Mouse (Mus musculus): ENCODE data around the gene Syt16. TPM values are rescaled to one million over a fixed set of nuclear protein-coding genes. Genes with fewer than 3 reads are reported as not detected.

Syt16 gene
- polyA plus RNA-seq, 1 experiment from 2014 or later: 0.07 TPM

- no peak for ATAC-seq
- Histone ChIP-seq H3K4me2 (no peak overlapping the region), H3K27ac (no peak overlapping the region), H3K9ac (no peak overlapping the region), H3K27me3 (replicated peaks) (no peaks in the 10 kb centered on the region), H3K36me3 (no peaks in the 10 kb centered on the region), H3K9me3 (replicated peaks) (0 out of 2 replicates have a peak, but pooled peaks cover 3% of the 10 kb centered on the region), H3K4me1 (no peaks in the 10 kb centered on the region), H3K4me3 (no peak overlapping the region)
- 71% methylated on average over 5 of the region's 5 CpGs for WGBS (ENCODE audit: insufficient replicate concordance)
Measured at GRCm38 (mm10) chr12:74084389-74084788, 86.9 kb downstream of the Syt16 start.

DNA sequence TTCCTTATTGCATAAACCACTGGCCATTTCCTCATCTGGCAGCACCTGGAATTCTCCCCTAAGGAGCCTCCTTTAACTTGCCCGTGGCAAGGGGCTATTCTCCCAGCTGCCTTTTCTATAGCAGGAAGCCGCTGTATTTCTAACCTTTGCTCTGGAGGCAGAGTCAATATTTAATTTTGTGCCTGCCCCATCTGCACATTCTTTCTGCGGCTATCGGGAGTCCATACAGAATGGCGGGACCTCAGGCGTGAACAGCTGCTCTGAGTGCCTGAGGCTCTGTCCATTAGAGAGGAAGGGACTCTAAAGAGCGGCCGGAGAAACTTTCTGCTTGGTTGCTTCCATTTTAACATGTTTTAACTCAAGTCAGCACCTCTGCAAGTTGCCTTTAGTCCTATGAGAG is 89.6 kb downstream of the Syt16 start:
- ATAC-seq: 0 out of 2 replicates have a peak, but pooled peaks have one; percentile 27

DNA sequence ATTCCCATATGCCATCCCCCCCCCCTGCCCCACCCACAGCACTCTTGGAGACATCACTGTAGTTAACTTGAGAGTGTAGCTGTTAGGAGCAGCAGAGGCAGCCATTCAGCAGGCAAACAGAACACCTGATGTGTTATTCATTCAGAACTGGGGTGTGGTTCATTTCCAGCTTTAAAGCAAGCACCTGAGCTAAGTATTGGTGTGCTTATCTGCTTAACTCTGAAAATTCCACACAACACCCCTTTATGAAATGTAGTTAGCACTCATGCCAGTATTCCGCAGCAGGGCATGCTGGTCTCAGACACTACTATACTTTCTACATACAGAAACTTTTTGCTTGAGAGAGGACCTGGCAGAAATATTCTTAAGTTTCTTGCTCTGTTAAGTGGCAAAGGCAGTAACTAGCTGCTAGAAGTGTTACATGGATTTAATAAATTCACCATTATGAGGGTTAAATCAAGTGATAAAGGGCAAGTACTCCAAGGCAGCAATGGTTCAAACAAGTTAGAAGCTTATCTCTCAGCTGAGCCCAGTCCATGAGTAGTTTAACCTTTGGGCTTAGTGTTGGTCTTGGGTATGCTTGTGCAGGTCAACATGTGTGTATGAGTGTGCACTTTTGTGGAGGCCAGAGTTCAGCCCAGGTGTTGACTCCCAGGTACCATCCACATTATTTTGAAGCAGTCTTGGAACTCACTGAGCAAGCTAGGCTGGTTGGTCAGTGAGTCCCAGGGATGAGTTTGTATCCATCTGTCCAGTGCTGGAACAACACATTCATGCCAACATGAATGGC is 92.1 kb downstream of the Syt16 start:
- Histone ChIP-seq H3K9me3 (replicated peaks) (0 out of 2 replicates have a peak, but pooled peaks cover 3% of the 10 kb centered on the region), H3K9ac (no peak overlapping the region), H3K4me2 (no peak overlapping the region), H3K36me3 (no peaks in the 10 kb centered on the region), H3K27ac (no peak overlapping the region), H3K4me1 (no peaks in the 10 kb centered on the region), H3K27me3 (replicated peaks) (no peaks in the 10 kb centered on the region), H3K4me3 (no peak overlapping the region)
- WGBS (ENCODE audit: insufficient replicate concordance): 71% methylated on average over 1 of the region's 1 CpGs
- ATAC-seq: no peak

More for the DNA sequence above, 89.6 kb downstream of the Syt16 start:
- H3K4me1 ChIP-seq: no peaks in the 10 kb centered on the region
- no peak overlapping the region for H3K27ac ChIP-seq
- H3K9ac ChIP-seq: no peak overlapping the region
- no peak overlapping the region for H3K4me3 ChIP-seq
- H3K4me2 ChIP-seq: no peak overlapping the region
- 73% methylated on average over 8 of the region's 8 CpGs for WGBS (ENCODE audit: insufficient replicate concordance)
- no peaks in the 10 kb centered on the region for H3K36me3 ChIP-seq
- H3K27me3 ChIP-seq (replicated peaks): no peaks in the 10 kb centered on the region
- H3K9me3 ChIP-seq (replicated peaks): 0 out of 2 replicates have a peak, but pooled peaks cover 3% of the 10 kb centered on the region

DNA sequence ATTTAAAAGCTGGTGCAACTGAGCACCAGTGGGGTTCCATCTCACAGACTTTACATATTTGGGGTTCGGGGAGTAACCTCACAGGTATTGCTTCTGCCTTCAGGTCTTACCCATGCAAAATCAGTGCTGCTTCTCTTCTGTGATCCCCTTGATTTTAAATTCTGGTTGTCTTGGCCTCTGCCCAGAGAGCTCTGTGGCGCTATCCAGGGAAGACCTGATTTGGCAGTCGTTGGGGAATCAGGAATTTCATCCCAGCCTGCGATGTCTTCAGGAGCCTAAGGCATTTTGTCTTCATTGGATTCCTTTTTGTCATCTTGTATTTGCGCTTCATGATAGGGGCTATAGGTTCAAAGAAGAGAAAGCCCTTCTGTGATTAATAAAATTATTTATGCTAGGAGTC is 95.1 kb downstream of the Syt16 start:
- Histone ChIP-seq H3K4me1 (no peaks in the 10 kb centered on the region), H3K9me3 (replicated peaks) (no peaks in the 10 kb centered on the region), H3K27ac (no peak overlapping the region), H3K4me2 (no peak overlapping the region), H3K4me3 (no peak overlapping the region), H3K27me3 (replicated peaks) (no peaks in the 10 kb centered on the region), H3K9ac (no peak overlapping the region), H3K36me3 (no peaks in the 10 kb centered on the region)
- WGBS (ENCODE audit: insufficient replicate concordance): 64% methylated on average over 5 of the region's 5 CpGs
- ATAC-seq: no peak

DNA sequence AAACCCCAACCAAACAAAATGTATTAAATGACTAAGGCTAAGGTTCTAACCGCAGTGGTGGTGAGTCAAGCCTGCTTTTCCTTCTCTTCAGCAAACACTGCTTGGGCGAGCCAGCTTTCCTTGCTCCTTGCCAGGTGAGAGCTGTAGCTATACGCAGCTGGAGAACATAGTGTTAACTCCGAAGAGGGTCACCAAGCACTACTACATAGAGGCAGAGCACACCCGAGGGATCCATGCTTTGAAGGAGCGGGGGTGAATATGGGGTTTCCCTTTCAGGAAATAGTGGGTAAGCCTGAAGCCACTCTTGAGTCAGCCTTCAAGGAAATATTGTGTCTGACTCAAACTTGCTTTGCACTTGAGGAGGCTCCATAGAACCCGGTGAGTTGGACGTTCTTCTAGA is 95.6 kb downstream of the Syt16 start:
- Histone ChIP-seq H3K27ac (no peak overlapping the region), H3K4me1 (no peaks in the 10 kb centered on the region), H3K4me3 (no peak overlapping the region), H3K36me3 (no peaks in the 10 kb centered on the region), H3K4me2 (no peak overlapping the region), H3K9ac (no peak overlapping the region), H3K9me3 (replicated peaks) (no peaks in the 10 kb centered on the region), H3K27me3 (replicated peaks) (no peaks in the 10 kb centered on the region)
- ATAC-seq: no peak
- WGBS (ENCODE audit: insufficient replicate concordance): 62% methylated on average over 8 of the region's 8 CpGs

DNA sequence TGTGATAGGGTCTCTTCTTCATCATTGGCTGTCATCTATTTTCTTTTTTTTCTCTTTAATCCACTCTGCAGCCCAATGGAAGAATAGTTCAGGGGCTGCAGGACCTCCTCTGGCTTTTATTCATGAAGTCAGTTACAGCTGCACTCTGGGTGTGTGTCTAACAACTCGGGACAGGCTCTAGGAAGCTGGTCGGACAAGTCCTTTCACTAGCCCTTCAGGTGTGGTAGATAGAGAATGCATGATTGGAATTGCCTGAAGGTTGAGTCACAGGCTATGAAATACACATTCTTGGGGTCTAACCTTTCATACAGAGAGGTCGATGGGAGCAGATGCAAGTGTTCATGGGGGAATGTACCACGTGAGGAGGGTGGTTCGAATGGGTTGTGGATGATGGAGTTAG is 97.2 kb downstream of the Syt16 start:
- Histone ChIP-seq H3K9me3 (replicated peaks) (no peaks in the 10 kb centered on the region), H3K4me1 (no peaks in the 10 kb centered on the region), H3K27me3 (replicated peaks) (no peaks in the 10 kb centered on the region), H3K4me2 (no peak overlapping the region), H3K9ac (no peak overlapping the region), H3K4me3 (no peak overlapping the region), H3K36me3 (no peaks in the 10 kb centered on the region), H3K27ac (no peak overlapping the region)
- 68% methylated on average over 5 of the region's 5 CpGs for WGBS (ENCODE audit: insufficient replicate concordance)
- no peak for ATAC-seq

DNA sequence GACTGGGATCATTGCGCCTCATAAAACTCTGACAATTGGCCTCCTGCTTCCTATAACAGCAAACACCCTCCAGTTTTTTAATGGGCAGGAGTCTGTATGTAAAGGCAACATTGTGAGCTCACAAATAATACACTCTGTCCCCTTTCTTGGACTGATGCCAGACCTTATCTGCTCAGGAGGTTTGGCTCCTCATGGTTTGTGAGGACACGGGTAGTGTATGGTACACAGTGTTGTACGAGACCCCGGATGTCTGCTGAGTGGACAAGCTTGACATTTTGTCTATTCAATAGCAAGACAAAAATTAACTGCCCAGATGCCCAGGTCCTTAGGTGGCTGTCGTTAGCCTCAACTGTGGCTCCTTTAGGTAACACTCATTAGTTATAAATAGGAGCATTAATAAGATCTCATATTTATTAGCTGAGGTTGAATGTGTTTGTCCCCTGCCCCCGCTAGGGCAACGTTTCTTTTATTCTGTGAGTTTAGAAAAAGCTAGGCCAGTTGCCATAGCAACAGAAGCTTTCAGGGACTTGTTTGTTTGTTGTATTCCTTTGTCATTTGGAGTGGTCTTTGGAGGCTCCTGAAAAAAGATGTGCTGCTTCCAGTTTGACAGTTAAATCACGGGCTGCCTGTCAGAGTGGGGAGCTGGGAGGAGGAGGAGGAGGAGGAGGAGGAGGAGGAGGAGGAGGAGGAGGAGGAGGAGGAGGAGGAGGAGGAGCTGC is 101.3 kb downstream of the Syt16 start:
- Histone ChIP-seq H3K4me3 (no peak overlapping the region), H3K27me3 (replicated peaks) (no peaks in the 10 kb centered on the region), H3K4me2 (no peak overlapping the region), H3K27ac (no peak overlapping the region), H3K4me1 (no peaks in the 10 kb centered on the region), H3K9me3 (replicated peaks) (no peaks in the 10 kb centered on the region), H3K36me3 (no peaks in the 10 kb centered on the region), H3K9ac (no peak overlapping the region)
- WGBS (ENCODE audit: insufficient replicate concordance): 61% methylated on average over 8 of the region's 8 CpGs
- no peak for ATAC-seq

DNA sequence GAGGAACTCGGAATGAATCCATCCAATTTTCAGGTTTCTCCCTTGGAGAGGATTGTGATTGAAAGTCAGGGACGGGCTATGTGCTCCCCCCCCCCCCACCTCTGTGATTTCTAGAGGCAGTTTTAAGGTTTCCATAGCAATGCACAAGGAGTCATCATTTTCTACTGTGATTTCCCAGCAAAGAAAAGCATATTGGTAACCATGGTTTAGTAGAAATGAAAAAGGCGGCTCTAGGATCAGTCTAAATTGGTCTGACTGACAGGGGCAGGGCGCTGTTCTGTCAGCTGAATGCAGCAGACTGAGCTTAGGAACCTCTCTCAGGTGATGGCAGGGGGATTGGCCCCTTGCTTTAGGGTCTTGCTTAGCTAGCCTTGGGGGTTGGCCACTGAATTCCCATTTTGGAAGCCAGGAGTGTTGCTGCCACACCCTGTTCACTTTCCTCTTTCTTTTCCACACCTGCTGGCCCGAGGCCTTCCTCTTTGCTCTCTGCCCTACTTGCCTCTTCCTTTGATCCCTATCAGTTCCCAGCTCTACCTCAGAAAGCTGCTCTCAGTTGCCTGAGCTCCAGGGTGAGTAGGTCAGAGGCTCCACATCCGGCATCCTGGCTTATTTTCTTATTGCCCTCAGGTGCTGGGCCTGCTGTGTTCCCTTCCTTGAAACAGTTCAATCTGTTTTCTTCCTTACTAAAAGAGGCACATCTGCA is 108.5 kb downstream of the Syt16 start:
- Histone ChIP-seq H3K27ac (no peak overlapping the region), H3K9me3 (replicated peaks) (no peaks in the 10 kb centered on the region), H3K4me1 (no peaks in the 10 kb centered on the region), H3K4me2 (no peak overlapping the region), H3K27me3 (replicated peaks) (no peaks in the 10 kb centered on the region), H3K4me3 (no peak overlapping the region), H3K9ac (no peak overlapping the region), H3K36me3 (no peaks in the 10 kb centered on the region)
- ATAC-seq: no peak
- 57% methylated on average over 6 of the region's 6 CpGs for WGBS (ENCODE audit: insufficient replicate concordance)

DNA sequence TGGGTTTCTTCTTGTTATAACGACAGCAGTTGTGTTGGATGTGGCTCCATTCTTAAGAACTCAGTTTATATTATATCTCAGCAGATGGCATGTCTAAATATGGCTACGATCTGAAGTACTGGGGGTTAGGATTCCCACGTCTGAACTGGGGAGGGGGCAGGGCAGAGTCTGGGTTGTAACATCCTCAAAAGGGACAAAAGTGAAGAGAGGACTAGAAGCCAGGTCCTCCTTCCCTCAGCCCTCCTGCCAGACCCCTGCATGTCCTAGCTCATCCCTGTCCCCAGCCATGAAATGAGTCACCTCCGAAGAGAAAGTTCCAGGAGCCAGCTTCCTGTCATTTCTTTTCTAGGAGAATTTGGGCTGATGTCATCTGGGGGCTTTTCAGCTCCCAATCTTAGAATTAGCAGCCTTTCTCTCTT is 111.2 kb downstream of the Syt16 start:
- WGBS (ENCODE audit: insufficient replicate concordance): 46% methylated on average over 4 of the region's 4 CpGs
- no peak overlapping the region for H3K27ac ChIP-seq
- no peak for ATAC-seq
- H3K4me3 ChIP-seq: no peak overlapping the region
- H3K9me3 ChIP-seq (replicated peaks): no peaks in the 10 kb centered on the region
- H3K36me3 ChIP-seq: no peaks in the 10 kb centered on the region
- H3K4me1 ChIP-seq: no peaks in the 10 kb centered on the region
- no peak overlapping the region for H3K4me2 ChIP-seq
- H3K9ac ChIP-seq: no peak overlapping the region
- no peaks in the 10 kb centered on the region for H3K27me3 ChIP-seq (replicated peaks)

GRCm38 (mm10) chr12:74109462-74110068 is 112.1 kb downstream of the Syt16 start:
- WGBS (ENCODE audit: insufficient replicate concordance): 72% methylated on average over 10 of the region's 10 CpGs
- Histone ChIP-seq H3K36me3 (no peaks in the 10 kb centered on the region), H3K9ac (no peak overlapping the region), H3K9me3 (replicated peaks) (no peaks in the 10 kb centered on the region), H3K4me1 (no peaks in the 10 kb centered on the region), H3K4me3 (no peak overlapping the region), H3K27me3 (replicated peaks) (no peaks in the 10 kb centered on the region), H3K4me2 (no peak overlapping the region), H3K27ac (no peak overlapping the region)
- ATAC-seq: no peak

DNA sequence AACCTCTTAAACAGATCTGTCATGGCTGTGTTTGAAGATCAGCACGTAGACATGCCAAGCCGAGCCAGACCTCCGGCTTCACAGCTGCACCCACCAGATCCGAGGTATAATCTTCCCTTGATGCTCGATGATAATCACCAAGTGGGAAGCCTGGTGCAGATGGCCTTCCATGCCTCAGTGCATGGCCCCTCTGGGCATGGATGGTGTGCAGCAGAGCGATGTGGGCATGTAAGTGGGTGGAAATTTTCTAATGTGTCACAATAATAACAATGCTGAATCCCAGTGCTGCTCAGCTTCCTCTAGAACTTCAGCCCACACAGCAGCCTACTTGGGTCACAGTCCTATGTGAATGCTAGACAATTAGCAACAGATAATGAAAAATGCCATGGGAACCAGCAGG is 119.4 kb downstream of the Syt16 start:
- WGBS (ENCODE audit: insufficient replicate concordance): 67% methylated on average over 6 of the region's 6 CpGs
- no peaks in the 10 kb centered on the region for H3K9me3 ChIP-seq (replicated peaks)
- no peak overlapping the region for H3K9ac ChIP-seq
- H3K36me3 ChIP-seq: no peaks in the 10 kb centered on the region
- no peak overlapping the region for H3K4me3 ChIP-seq
- no peak overlapping the region for H3K4me2 ChIP-seq
- H3K27me3 ChIP-seq (replicated peaks): no peaks in the 10 kb centered on the region
- no peak for ATAC-seq
- H3K4me1 ChIP-seq: no peaks in the 10 kb centered on the region
- no peak overlapping the region for H3K27ac ChIP-seq

GRCm38 (mm10) chr12:74125796-74126195 is 128.3 kb downstream of the Syt16 start:
- no peaks in the 10 kb centered on the region for H3K27me3 ChIP-seq (replicated peaks)
- no peak overlapping the region for H3K4me3 ChIP-seq
- 78% methylated on average over 12 of the region's 12 CpGs for WGBS (ENCODE audit: insufficient replicate concordance)
- no peak overlapping the region for H3K9ac ChIP-seq
- 0 out of 2 replicates have a peak, but pooled peaks cover 9% of the 10 kb centered on the region for H3K9me3 ChIP-seq (replicated peaks)
- H3K4me1 ChIP-seq: no peaks in the 10 kb centered on the region
- no peak overlapping the region for H3K27ac ChIP-seq
- ATAC-seq: no peak
- H3K4me2 ChIP-seq: no peak overlapping the region
- no peaks in the 10 kb centered on the region for H3K36me3 ChIP-seq
